Mouse (Mus musculus) MEL (cell line): ENCODE measurements around the gene Anp32e.

Experiments used
- CTCF ChIP-seq, 3 experiments: IDR thresholded peaks in 2 of 3; conservative IDR thresholded peaks in 1 of 3; 2 replicates each; pipeline ENCODE4 v1.5.1; 2011 to 2012; ENCODE audit warnings: low read length in 3 of 3, low read depth in 2 of 3, mild to moderate bottlenecking in 2 of 3, improper control_type of control experiment in 1 of 3, inconsistent platforms in 1 of 3, mixed read lengths in 1 of 3, moderate library complexity in 1 of 3; ENCODE audit not compliant: control insufficient read depth in 1 of 3, insufficient read depth in 1 of 3, poor library complexity in 1 of 3, severe bottlenecking in 1 of 3
- EP300 ChIP-seq, 2 experiments: IDR thresholded peaks; 2 replicates each; pipeline ENCODE4 v1.6.1; 2011; ENCODE audit warnings: improper control_type of control experiment in 2 of 2, low read length in 2 of 2, low read depth in 1 of 2, mild to moderate bottlenecking in 1 of 2
- HCFC1 ChIP-seq: IDR thresholded peaks from 2 replicates; pipeline ENCODE4 v1.6.1; 2012; ENCODE audit warnings: low read depth, mild to moderate bottlenecking, inconsistent platforms, low read length, improper control_type of control experiment, moderate library complexity
- KAT2A ChIP-seq: conservative IDR thresholded peaks from 2 replicates; pipeline ENCODE4 v1.6.1; 2012; ENCODE audit warnings: low read depth, low read length, improper control_type of control experiment, inconsistent platforms
- MAFK ChIP-seq: IDR thresholded peaks from 2 replicates; pipeline ENCODE4 v1.6.1; 2011; ENCODE audit warnings: low read depth, mild to moderate bottlenecking, low read length, improper control_type of control experiment, borderline replicate concordance
- MYC ChIP-seq: IDR thresholded peaks from 2 replicates; pipeline ENCODE4 v1.6.1; 2011; ENCODE audit warnings: low read depth, mild to moderate bottlenecking, low read length, improper control_type of control experiment, moderate library complexity
- POLR2A ChIP-seq, 2 experiments: IDR thresholded peaks; 2 replicates each; pipeline ENCODE4 v1.6.1; 2011 to 2012; ENCODE audit warnings: low read length in 2 of 2, mild to moderate bottlenecking in 2 of 2, control low read depth in 1 of 2, improper control_type of control experiment in 1 of 2, low read depth in 1 of 2, moderate library complexity in 1 of 2; ENCODE audit not compliant: control insufficient read depth in 1 of 2, insufficient read depth in 1 of 2, poor library complexity in 1 of 2
- POLR2AphosphoS5 ChIP-seq: IDR thresholded peaks from 2 replicates; pipeline ENCODE4 v1.6.1; 2012; ENCODE audit warnings: low read depth, borderline replicate concordance, mild to moderate bottlenecking, inconsistent platforms, low read length, moderate library complexity, mixed read lengths
- SIN3A ChIP-seq: IDR thresholded peaks from 2 replicates; pipeline ENCODE4 v1.6.1; 2012; ENCODE audit warnings: low read length, improper control_type of control experiment, inconsistent platforms
- TAL1 ChIP-seq: IDR thresholded peaks from 2 replicates; pipeline ENCODE4 v1.6.1; 2012; ENCODE audit warnings: mild to moderate bottlenecking, inconsistent platforms, low read length, moderate library complexity, mixed read lengths
- TCF12 ChIP-seq: IDR thresholded peaks from 2 replicates; pipeline ENCODE4 v1.6.1; 2014; ENCODE audit warnings: low read depth, mild to moderate bottlenecking, inconsistent platforms, low read length, improper control_type of control experiment, moderate library complexity
- ZC3H11A ChIP-seq: IDR thresholded peaks from 2 replicates; pipeline ENCODE4 v1.6.1; 2012; ENCODE audit warnings: low read depth, mild to moderate bottlenecking, inconsistent platforms, low read length, improper control_type of control experiment

- no peak for TF ChIP-seq KAT2A
- TF ChIP-seq CTCF (IDR thresholded peaks at IDR 0.05 in 2 of 3, conservative IDR thresholded peaks at IDR 0.05 in 1 of 3; ENCODE audit: control insufficient read depth in 1 of 3, insufficient read depth in 1 of 3, low read depth in 2 of 3, low read length in 3 of 3, poor library complexity in 1 of 3, severe bottlenecking in 1 of 3): no peak
- TF ChIP-seq ZC3H11A: no peak
- TF ChIP-seq MAFK: no peak
- TF ChIP-seq TCF12: no peak
- TF ChIP-seq HCFC1: no peak
- no peak; a peak in 1 of 4 replicates for TF ChIP-seq POLR2A (IDR thresholded peaks at IDR 0.05; ENCODE audit: control insufficient read depth in 1 of 2, insufficient read depth in 1 of 2, low read depth in 1 of 2, low read length in 2 of 2, poor library complexity in 1 of 2)
- no peak for TF ChIP-seq POLR2AphosphoS5
- no peak for TF ChIP-seq MYC
- no peak for TF ChIP-seq EP300 (IDR thresholded peaks at IDR 0.05; ENCODE audit: low read depth in 1 of 2, low read length in 2 of 2)
- no peak for TF ChIP-seq SIN3A
- no peak for TF ChIP-seq TAL1
Measured at GRCm38 (mm10) chr3:95931471-95931870, 2.4 kb downstream of the Anp32e start.
